Mouse (Mus musculus): ENCODE data around the gene Cbln3. TPM values are rescaled to one million over a fixed set of nuclear protein-coding genes. Genes with fewer than 3 reads are reported as not detected.

Cbln3 gene
- polyA plus RNA-seq, 1 experiment from 2014 or later, result 0.51 TPM

DNA sequence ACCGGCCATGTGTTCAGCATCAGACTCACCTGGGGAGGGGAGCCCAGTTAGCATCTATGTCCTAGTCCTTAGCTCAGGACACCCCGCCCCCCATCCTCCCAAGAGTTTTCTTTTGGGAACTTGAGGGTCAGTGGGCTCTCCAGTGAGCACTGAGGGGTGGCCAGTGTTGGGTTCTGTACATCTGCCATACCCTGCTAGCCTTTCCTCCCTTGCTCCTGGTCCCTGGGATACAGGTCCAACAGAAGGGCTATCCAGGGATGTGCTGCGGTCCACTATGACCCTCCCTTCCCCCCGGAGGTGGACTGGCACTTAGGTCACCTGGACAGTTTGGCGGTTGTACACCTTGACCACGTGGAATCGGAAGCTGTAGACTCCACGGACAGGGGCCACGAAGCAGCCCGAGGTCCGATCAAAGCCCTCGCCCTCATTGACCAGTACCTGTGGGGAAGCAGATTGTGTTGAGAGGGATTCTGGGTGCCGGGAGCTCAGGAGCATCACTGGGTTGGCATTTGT lies 987 bp downstream of the Cbln3 start:
- Histone ChIP-seq H3K27me3 (ENCODE audit: control insufficient read depth, insufficient read depth, low read length) (no peaks in the 10 kb centered on the region), H3K36me3 (replicated peaks; ENCODE audit: control insufficient read depth, insufficient read depth) (peaks cover 13% of the 10 kb centered on the region), H3K4me2 (replicated peaks) (no peak overlapping the region), H3K4me1 (replicated peaks; ENCODE audit: control insufficient read depth, insufficient read depth, low read length) (peaks cover 10% of the 10 kb centered on the region), H3K9ac (no peak overlapping the region), H3K27ac (no peak overlapping the region), H3K9me3 (ENCODE audit: control insufficient read depth, low read length) (no peaks in the 10 kb centered on the region), H3K4me3 (replicated peaks; ENCODE audit: low read length) (no peak overlapping the region)
- DNase-seq (ENCODE audit: low spot score) (no peak), ATAC-seq (ENCODE audit: low FRiP score) (no peak)
- WGBS, result 94% methylated on average over 13 of the region's 13 CpGs

DNA sequence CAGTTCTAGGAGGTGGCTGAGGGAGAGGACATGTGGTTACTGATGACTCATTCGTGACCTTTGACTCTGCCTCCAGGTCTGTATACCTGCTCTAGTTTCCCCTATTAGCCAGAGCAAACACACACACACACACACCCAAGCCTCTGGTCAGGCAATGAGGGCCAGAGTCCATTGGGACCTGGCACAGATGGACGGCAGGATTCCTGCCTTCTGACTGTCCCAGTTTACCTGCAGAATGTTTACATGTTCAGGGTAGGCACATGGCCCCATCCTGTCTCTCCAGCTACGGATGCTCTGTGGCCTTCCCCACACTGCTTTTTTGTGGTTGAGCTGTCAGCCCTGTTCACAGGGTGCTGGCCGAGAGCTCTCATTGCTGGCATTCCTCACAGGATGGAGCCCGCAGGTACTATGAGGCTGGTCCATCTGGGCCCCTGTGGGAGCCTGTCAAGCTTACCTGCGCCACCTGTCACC lies 2.0 kb downstream of the Cbln3 start:
- Histone ChIP-seq H3K9me3 (ENCODE audit: control insufficient read depth, low read length) (no peaks in the 10 kb centered on the region), H3K9ac (no peak overlapping the region), H3K27ac (no peak overlapping the region), H3K27me3 (ENCODE audit: control insufficient read depth, insufficient read depth, low read length) (no peaks in the 10 kb centered on the region), H3K4me2 (replicated peaks) (no peak overlapping the region), H3K4me3 (replicated peaks; ENCODE audit: low read length) (no peak overlapping the region), H3K36me3 (replicated peaks; ENCODE audit: control insufficient read depth, insufficient read depth) (peaks cover 3% of the 10 kb centered on the region), H3K4me1 (replicated peaks; ENCODE audit: control insufficient read depth, insufficient read depth, low read length) (peaks cover 10% of the 10 kb centered on the region)
- DNase-seq (ENCODE audit: low spot score) (no peak), ATAC-seq (ENCODE audit: low FRiP score) (no peak)
- 74% methylated on average over 6 of the region's 6 CpGs for WGBS

DNA sequence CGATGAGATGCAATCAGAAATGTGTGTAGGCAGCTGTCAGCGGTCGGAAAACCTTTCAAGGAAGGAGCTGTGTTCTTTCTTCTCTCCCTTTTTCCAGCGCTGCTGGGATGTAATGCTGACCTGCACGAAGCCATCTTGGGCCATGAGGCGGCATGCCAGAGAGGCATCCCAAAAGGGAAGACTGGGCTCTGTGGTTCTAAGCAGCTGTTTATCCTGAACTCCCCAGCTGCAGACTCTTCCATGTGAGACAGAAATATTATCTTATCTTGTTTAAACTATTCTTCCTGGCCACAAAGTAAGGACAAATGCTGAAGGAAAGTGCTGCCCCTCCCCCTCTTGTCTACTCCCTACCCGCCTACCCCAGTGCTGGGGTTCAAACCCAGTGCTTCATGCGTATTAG lies 3.2 kb downstream of the Cbln3 start:
- Histone ChIP-seq H3K27me3 (ENCODE audit: control insufficient read depth, insufficient read depth, low read length) (no peaks in the 10 kb centered on the region), H3K9me3 (ENCODE audit: control insufficient read depth, low read length) (no peaks in the 10 kb centered on the region), H3K4me3 (replicated peaks; ENCODE audit: low read length) (no peak overlapping the region), H3K9ac (no peak overlapping the region), H3K4me2 (replicated peaks) (no peak overlapping the region), H3K36me3 (replicated peaks; ENCODE audit: control insufficient read depth, insufficient read depth) (no peaks in the 10 kb centered on the region), H3K4me1 (replicated peaks; ENCODE audit: control insufficient read depth, insufficient read depth, low read length) (peaks cover 10% of the 10 kb centered on the region), H3K27ac (no peak overlapping the region)
- WGBS, result 83% methylated on average over 8 of the region's 8 CpGs
- ATAC-seq (ENCODE audit: low FRiP score), result no peak
- no peak for DNase-seq (ENCODE audit: low spot score)

DNA sequence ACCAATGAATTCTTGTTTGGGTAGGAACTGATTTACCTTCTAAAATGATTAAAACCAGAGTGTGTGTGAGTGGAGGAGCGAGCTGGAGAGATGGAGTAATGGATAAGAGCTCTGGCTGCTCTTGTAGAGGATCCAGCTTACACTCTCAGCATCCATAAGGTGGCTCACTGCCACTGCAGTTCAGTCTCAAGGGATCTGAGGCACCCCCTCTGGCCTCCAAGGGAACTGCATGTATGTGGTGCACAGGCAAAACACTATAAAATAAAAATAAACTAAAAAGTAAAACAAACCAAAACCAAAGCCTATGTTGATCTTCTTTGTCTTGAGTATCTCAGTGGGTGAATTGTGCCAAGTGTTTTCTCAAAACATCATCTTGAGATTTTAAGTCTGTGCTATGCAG lies 4.6 kb downstream of the Cbln3 start:
- ATAC-seq (ENCODE audit: low FRiP score) (no peak), DNase-seq (ENCODE audit: low spot score) (peak; percentile 59)
- no peak overlapping the region for H3K4me2 ChIP-seq (replicated peaks)
- H3K27ac ChIP-seq, result no peak overlapping the region
- H3K27me3 ChIP-seq (ENCODE audit: control insufficient read depth, insufficient read depth, low read length), result no peaks in the 10 kb centered on the region
- H3K9me3 ChIP-seq (ENCODE audit: control insufficient read depth, low read length), result no peaks in the 10 kb centered on the region
- no peaks in the 10 kb centered on the region for H3K36me3 ChIP-seq (replicated peaks; ENCODE audit: control insufficient read depth, insufficient read depth)
- 28% methylated on average over 1 of the region's 1 CpGs for WGBS
- no peak overlapping the region for H3K4me3 ChIP-seq (replicated peaks; ENCODE audit: low read length)
- peaks cover 5% of the 10 kb centered on the region; the same call in 1 of the 2 replicates for H3K4me1 ChIP-seq (replicated peaks; ENCODE audit: control insufficient read depth, insufficient read depth, low read length)
- no peak overlapping the region for H3K9ac ChIP-seq

DNA sequence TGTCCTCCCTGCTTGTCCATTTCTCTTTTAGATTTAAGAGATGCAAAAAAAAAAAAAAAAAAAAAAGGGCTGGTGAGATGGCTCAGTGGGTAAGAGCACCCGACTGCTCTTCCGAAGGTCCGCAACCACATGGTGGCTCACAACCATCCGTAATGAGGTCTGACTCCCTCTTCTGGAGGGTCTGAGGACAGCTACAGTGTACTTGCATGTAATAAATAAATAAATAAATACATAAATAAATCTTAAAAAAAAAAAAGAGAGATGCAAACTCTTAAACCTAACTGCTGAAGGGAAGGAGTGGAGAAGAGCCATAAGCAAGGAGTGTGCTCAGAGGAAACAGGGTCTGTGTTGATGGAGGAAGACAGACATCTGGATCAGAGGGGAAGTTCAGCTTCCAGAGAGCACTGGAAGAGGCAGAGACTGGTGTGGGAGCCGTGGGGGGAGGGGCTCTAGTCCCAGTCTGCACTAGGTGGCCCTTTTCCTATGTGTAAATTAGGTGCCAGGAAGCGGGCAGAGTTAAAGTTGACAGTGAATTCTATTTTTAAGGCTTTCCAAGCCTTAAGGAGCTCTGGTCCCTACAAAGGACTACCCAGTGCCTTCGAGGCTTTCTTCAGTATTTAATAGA lies 5.8 kb downstream of the Cbln3 start:
- Histone ChIP-seq H3K36me3 (replicated peaks; ENCODE audit: control insufficient read depth, insufficient read depth) (no peaks in the 10 kb centered on the region), H3K27me3 (ENCODE audit: control insufficient read depth, insufficient read depth, low read length) (no peaks in the 10 kb centered on the region), H3K9ac (no peak overlapping the region), H3K9me3 (ENCODE audit: control insufficient read depth, low read length) (no peaks in the 10 kb centered on the region), H3K4me3 (replicated peaks; ENCODE audit: low read length) (no peak overlapping the region), H3K4me2 (replicated peaks) (no peak overlapping the region), H3K4me1 (replicated peaks; ENCODE audit: control insufficient read depth, insufficient read depth, low read length) (no peaks in the 10 kb centered on the region), H3K27ac (no peak overlapping the region)
- 33% methylated on average over 7 of the region's 7 CpGs for WGBS
- DNase-seq (ENCODE audit: low spot score), result no peak
- no peak for ATAC-seq (ENCODE audit: low FRiP score)

DNA sequence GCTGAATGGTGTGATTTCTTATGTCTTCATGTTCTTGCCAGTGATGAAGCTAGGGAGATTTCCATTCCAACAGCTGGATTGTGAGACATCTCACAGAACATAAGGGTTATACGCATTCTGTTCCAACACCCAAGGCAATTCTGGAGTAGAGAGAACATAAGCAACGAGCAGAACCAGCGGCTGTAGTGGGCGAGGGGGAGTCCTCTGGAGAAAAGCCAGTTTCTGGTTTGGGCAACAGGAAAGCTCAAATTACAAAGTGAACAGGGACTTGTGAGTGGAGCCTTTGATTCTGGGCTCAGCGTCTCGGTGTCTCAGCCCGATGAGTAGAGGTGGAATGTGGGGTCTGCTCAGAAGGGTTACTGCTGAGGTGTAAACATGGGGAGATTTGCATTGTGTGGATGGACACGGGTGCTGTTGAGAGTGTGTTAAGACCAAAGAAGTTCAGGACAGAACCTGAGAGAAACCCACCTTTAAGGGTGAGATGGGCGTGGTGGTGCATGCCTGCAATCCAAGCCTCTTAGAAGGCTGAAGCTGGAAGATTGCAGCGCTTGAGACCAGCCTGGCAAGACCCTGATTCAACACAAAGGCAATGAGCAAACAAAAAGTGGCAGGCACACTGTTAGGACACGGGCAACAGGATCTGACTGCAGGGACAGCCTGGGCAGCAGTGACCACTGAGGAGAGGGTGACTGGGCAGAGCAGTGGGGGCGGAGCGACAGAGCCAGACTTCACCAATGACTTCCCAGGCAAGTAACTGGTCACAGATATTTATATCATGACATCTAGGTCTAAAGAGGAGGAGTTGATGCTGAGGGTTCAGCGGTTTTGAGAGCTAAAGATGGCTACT lies 6.5 kb downstream of the Cbln3 start:
- Histone ChIP-seq H3K9me3 (ENCODE audit: control insufficient read depth, low read length) (no peaks in the 10 kb centered on the region), H3K27ac (no peak overlapping the region), H3K4me3 (replicated peaks; ENCODE audit: low read length) (no peak overlapping the region), H3K27me3 (ENCODE audit: control insufficient read depth, insufficient read depth, low read length) (no peaks in the 10 kb centered on the region), H3K36me3 (replicated peaks; ENCODE audit: control insufficient read depth, insufficient read depth) (peaks cover 3% of the 10 kb centered on the region), H3K9ac (no peak overlapping the region), H3K4me1 (replicated peaks; ENCODE audit: control insufficient read depth, insufficient read depth, low read length) (no peaks in the 10 kb centered on the region), H3K4me2 (replicated peaks) (no peak overlapping the region)
- DNase-seq (ENCODE audit: low spot score) (no peak), ATAC-seq (ENCODE audit: low FRiP score) (no peak)
- 42% methylated on average over 14 of the region's 14 CpGs for WGBS

DNA sequence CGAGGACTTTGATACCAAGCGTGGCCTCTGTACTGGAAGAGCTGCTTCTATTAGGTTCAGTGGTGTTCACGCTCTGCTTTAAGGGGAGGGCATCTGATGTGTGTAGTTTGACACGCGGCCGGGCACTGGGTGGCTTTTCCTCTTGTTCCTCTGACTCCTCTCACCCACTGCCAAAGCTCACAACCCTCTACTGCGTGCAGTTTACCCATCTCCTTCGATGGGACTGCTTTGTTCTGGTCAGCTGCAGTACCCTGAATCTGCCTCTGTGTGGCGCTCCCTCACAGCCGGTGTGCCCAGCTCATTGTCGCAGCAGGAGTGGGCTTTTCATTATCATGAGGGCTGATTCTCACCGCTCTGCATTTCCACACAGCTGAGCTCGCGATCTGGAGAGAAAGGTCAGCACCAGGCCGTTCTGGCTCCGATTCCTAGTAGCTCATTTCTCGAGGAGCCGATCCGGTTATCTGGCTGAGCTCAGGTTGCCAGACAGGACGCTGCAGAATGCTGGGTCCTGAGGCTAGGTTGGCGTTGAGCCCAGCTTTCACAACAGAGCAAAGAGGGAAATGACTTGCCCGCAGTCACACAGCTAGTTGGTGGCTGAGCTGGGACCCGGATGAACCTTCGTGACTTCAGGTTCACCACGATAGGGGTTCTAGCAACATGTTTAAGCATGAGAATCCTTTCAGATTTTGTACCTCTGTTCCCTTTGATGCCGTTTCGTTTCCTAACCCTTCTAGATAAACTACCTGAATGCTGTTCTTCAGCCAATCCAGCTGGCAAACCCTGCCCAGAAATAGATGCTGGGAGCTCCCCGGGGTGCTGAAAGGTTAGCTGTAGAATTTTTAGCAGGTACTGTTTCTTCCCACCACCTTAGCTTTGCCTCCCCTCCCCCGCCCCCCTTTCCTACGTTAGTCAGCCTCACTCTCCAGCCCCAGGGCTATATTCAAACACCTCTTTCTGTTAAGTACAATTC lies 10.2 kb downstream of the Cbln3 start:
- Histone ChIP-seq H3K27ac (no peak overlapping the region), H3K4me2 (replicated peaks) (peak overlapping the region; percentile 27), H3K4me3 (replicated peaks; ENCODE audit: low read length) (no peak overlapping the region), H3K4me1 (replicated peaks; ENCODE audit: control insufficient read depth, insufficient read depth, low read length) (no peaks in the 10 kb centered on the region), H3K9me3 (ENCODE audit: control insufficient read depth, low read length) (no peaks in the 10 kb centered on the region), H3K9ac (0 out of 2 replicates have a peak overlapping the region, but pooled peaks have one; percentile 2), H3K27me3 (ENCODE audit: control insufficient read depth, insufficient read depth, low read length) (no peaks in the 10 kb centered on the region), H3K36me3 (replicated peaks; ENCODE audit: control insufficient read depth, insufficient read depth) (peaks cover 40% of the 10 kb centered on the region)
- WGBS, result 14% methylated on average over 30 of the region's 30 CpGs
- DNase-seq (ENCODE audit: low spot score) (peak; percentile 80), ATAC-seq (ENCODE audit: low FRiP score) (peak; percentile 71)

DNA sequence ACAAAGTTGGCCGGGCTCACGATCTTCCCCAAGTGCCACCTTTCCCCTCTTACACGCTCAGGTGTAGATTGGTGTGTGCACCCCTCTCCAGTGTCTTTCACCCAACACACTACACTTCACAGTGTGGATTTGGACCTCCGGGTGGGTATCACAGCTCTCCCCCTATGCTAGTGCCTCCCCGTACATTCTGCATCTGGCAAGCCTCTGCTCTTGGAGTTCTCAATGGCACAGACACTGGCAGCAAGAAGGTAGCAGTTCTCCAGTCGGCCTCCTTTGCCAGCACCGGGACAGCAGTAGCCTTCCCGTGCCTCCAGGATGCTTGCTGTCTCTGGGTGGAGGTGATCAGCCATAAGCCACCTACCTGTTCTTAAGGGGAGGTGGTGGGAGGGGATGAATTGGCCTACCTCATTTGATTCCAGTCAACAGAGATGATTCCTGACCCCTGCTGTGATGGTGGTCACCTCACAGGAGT lies 10.9 kb downstream of the Cbln3 start:
- Histone ChIP-seq H3K27ac (no peak overlapping the region), H3K36me3 (replicated peaks; ENCODE audit: control insufficient read depth, insufficient read depth) (peaks cover 47% of the 10 kb centered on the region), H3K4me2 (replicated peaks) (no peak overlapping the region; the same call in 1 of the 2 replicates), H3K4me3 (replicated peaks; ENCODE audit: low read length) (no peak overlapping the region), H3K9ac (0 out of 2 replicates have a peak overlapping the region, but pooled peaks have one; percentile 2), H3K27me3 (ENCODE audit: control insufficient read depth, insufficient read depth, low read length) (no peaks in the 10 kb centered on the region), H3K9me3 (ENCODE audit: control insufficient read depth, low read length) (no peaks in the 10 kb centered on the region), H3K4me1 (replicated peaks; ENCODE audit: control insufficient read depth, insufficient read depth, low read length) (no peaks in the 10 kb centered on the region)
- ATAC-seq (ENCODE audit: low FRiP score) (no peak), DNase-seq (ENCODE audit: low spot score) (no peak)
- WGBS, result 89% methylated on average over 8 of the region's 8 CpGs
